Mouse (Mus musculus) midbrain, postnatal 0 days (tissue): Measurements from ENCODE around the gene Gm28047. TPM values are rescaled to one million over a fixed set of nuclear protein-coding genes. Genes with fewer than 3 reads are reported as not detected.

ENCODE experiments used
- ATAC-seq: fragments of 200-750 bp; cut with Nextera tagmentation; 2 replicates; pipeline ENCODE4 v1.8.0; 2017; ENCODE audit warnings: moderate number of reproducible peaks, mild to moderate bottlenecking, moderate TSS enrichment, moderate library complexity; ENCODE audit not compliant: low FRiP score
- DNase-seq: peaks from one replicate; pipeline ENCODE4 v3.0.0-alpha.2; 2015; ENCODE audit warnings: low spot score
- H3K27ac ChIP-seq: fragments of 300-500 bp; sonication (generic); 2 replicates; pipeline ENCODE4 v1.5.1; 2014; ENCODE audit warnings: low read depth, mild to moderate bottlenecking, low read length, mixed read lengths
- H3K27me3 ChIP-seq: fragments of 300-500 bp; sonication (generic); 2 replicates; pipeline ENCODE4 v1.6.1; 2014; ENCODE audit warnings: low read length, control low read depth, mixed read lengths; ENCODE audit not compliant: insufficient read depth
- H3K36me3 ChIP-seq: fragments of 300-500 bp; sonication (generic); 2 replicates; pipeline ENCODE4 v1.6.1; 2014; ENCODE audit warnings: low read length, control low read depth, mixed read lengths; ENCODE audit not compliant: insufficient read depth
- H3K4me1 ChIP-seq: fragments of 300-500 bp; sonication (generic); 2 replicates; pipeline ENCODE4 v1.6.1; 2014; ENCODE audit warnings: mild to moderate bottlenecking, control low read depth, antibody characterized with exemption, low read length, mixed read lengths; ENCODE audit not compliant: insufficient read depth
- H3K4me2 ChIP-seq: fragments of 300-500 bp; sonication (generic); 2 replicates; pipeline ENCODE4 v1.6.1; 2014; ENCODE audit warnings: low read depth, mild to moderate bottlenecking, low read length, mixed read lengths; ENCODE audit not compliant: poor library complexity, severe bottlenecking
- H3K4me3 ChIP-seq: fragments of 300-500 bp; sonication (generic); 2 replicates; pipeline ENCODE4 v1.5.1; 2014; ENCODE audit warnings: low read depth, mild to moderate bottlenecking, low read length, moderate library complexity
- H3K9ac ChIP-seq: fragments of 300-500 bp; sonication (generic); replicated peaks from 2 replicates; pipeline ENCODE4 v1.6.1; 2014; ENCODE audit warnings: mild to moderate bottlenecking, low read length, moderate library complexity, mixed read lengths; ENCODE audit not compliant: poor library complexity, severe bottlenecking
- H3K9me3 ChIP-seq: fragments of 300-500 bp; sonication (generic); 2 replicates; pipeline ENCODE4 v1.6.1; 2016; ENCODE audit warnings: low read length, control low read depth
- CTCF ChIP-seq: IDR thresholded peaks from 2 replicates; pipeline ENCODE4 v1.5.1; 2016; ENCODE audit warnings: antibody characterized with exemption, mild to moderate bottlenecking
- WGBS: fragments of 180-500 bp; shearing (Covaris S2); extraction: QIAGEN DNeasy Blood & Tissue Kit; methylation state at CpG from one replicate; pipeline ENCODE4 v1.1.7; 2014; 5-methylcytosine and 5-hydroxymethylcytosine counted together
- polyA plus RNA-seq: library from polyadenylated mRNA; unstranded; fragments of >200 nt; fragmentation: Nextera tagmentation; extraction: Ambion mirVana; gene quantifications from 2 replicates; pipeline ENCODE4 v1.2.1, GENCODE M21; 2015
- total RNA-seq: library from RNA; depleted of rRNA; stranded (reverse); fragments of >200 nt; gene quantifications from 2 replicates; pipeline ENCODE4 v1.2.3, GENCODE M21; 2014

Gm28047 gene
- total and polyA plus RNA-seq, 2 experiments from 2014 or later = not detected

- DNase-seq (no peak), ATAC-seq (no peak)
- Histone ChIP-seq H3K9ac (no peak overlapping the region), H3K27me3 (no peaks in the 10 kb centered on the region), H3K36me3 (peaks cover 47% of the 10 kb centered on the region), H3K9me3 (no peaks in the 10 kb centered on the region), H3K4me2 (no peak overlapping the region), H3K27ac (no peak overlapping the region), H3K4me3 (no peak overlapping the region), H3K4me1 (no peaks in the 10 kb centered on the region)
- TF ChIP-seq CTCF = no peak
- 93% methylated on average over 7 of the region's 7 CpGs for WGBS
Observed at GRCm38 (mm10) chr15:102533926-102534325, 90.9 kb downstream of the Gm28047 start.

- Histone ChIP-seq H3K36me3 (peaks cover 55% of the 10 kb centered on the region), H3K4me3 (no peak overlapping the region), H3K27ac (no peak overlapping the region), H3K27me3 (no peaks in the 10 kb centered on the region), H3K4me2 (no peak overlapping the region), H3K4me1 (no peaks in the 10 kb centered on the region), H3K9ac (no peak overlapping the region), H3K9me3 (no peaks in the 10 kb centered on the region)
- peak; percentile 37 for DNase-seq
- TF ChIP-seq CTCF = no peak
- ATAC-seq = no peak
- WGBS = 86% methylated on average over 3 of the region's 3 CpGs
Observed at GRCm38 (mm10) chr15:102532106-102532900, 92.6 kb downstream of the Gm28047 start.

- no peak overlapping the region for H3K4me3 ChIP-seq
- H3K36me3 ChIP-seq = peaks cover 55% of the 10 kb centered on the region
- DNase-seq (no peak), ATAC-seq (no peak)
- WGBS = 91% methylated on average over 4 of the region's 4 CpGs
- no peaks in the 10 kb centered on the region for H3K4me1 ChIP-seq
- H3K4me2 ChIP-seq = no peak overlapping the region
- no peak overlapping the region for H3K27ac ChIP-seq
- TF ChIP-seq CTCF = no peak
- no peaks in the 10 kb centered on the region for H3K9me3 ChIP-seq
- H3K27me3 ChIP-seq = no peaks in the 10 kb centered on the region
- H3K9ac ChIP-seq = no peak overlapping the region
Observed at GRCm38 (mm10) chr15:102531586-102531985, 93.3 kb downstream of the Gm28047 start.

- no peak for TF ChIP-seq CTCF
- Histone ChIP-seq H3K27me3 (no peaks in the 10 kb centered on the region), H3K4me1 (no peaks in the 10 kb centered on the region), H3K36me3 (peaks cover 55% of the 10 kb centered on the region), H3K9ac (no peak overlapping the region), H3K4me2 (no peak overlapping the region), H3K27ac (no peak overlapping the region), H3K9me3 (no peaks in the 10 kb centered on the region), H3K4me3 (no peak overlapping the region)
- WGBS = 86% methylated on average over 4 of the region's 4 CpGs
- DNase-seq = no peak
- no peak for ATAC-seq
Observed at GRCm38 (mm10) chr15:102530566-102530965, 94.3 kb downstream of the Gm28047 start.

- DNase-seq (no peak), ATAC-seq (no peak)
- Histone ChIP-seq H3K27ac (no peak overlapping the region), H3K27me3 (no peaks in the 10 kb centered on the region), H3K36me3 (peaks cover 54% of the 10 kb centered on the region), H3K9me3 (no peaks in the 10 kb centered on the region), H3K4me2 (no peak overlapping the region), H3K4me1 (no peaks in the 10 kb centered on the region), H3K9ac (no peak overlapping the region), H3K4me3 (no peak overlapping the region)
- WGBS = 100% methylated on average over 1 of the region's 1 CpGs
- no peak for TF ChIP-seq CTCF
Observed at GRCm38 (mm10) chr15:102528396-102528795, 96.5 kb downstream of the Gm28047 start.

GRCm38 (mm10) chr15:102527936-102528335, 96.9 kb downstream of the Gm28047 start:
- Histone ChIP-seq H3K27me3 (no peaks in the 10 kb centered on the region), H3K9me3 (no peaks in the 10 kb centered on the region), H3K4me3 (no peak overlapping the region), H3K36me3 (peaks cover 49% of the 10 kb centered on the region), H3K4me2 (no peak overlapping the region), H3K27ac (no peak overlapping the region), H3K4me1 (no peaks in the 10 kb centered on the region), H3K9ac (no peak overlapping the region)
- DNase-seq = no peak
- peak; percentile 48 for TF ChIP-seq CTCF
- WGBS = 73% methylated on average over 3 of the region's 3 CpGs
- ATAC-seq = no peak
